Mouse (Mus musculus): ENCODE data around the gene Gm49354.

GRCm38 (mm10) chr13:59735190-59735589, 46.9 kb downstream of the Gm49354 start:
- peak; percentile 58 for TF ChIP-seq CTCF (IDR thresholded peaks at IDR 0.05; ENCODE audit: low read depth)
- no peak for TF ChIP-seq EP300 (IDR thresholded peaks at IDR 0.05; ENCODE audit: low read depth)

Data from liver, postnatal 0 days (tissue).